Mouse (Mus musculus) cerebellum, postnatal 25 days (tissue): Measurements from ENCODE around the gene Fuom.
A peak's percentile ranks its signal among the peaks of the same experiment; 100 is the strongest.
"Not testable (repeated sequence)": the region's sequence is repeated elsewhere in the genome, so short reads cannot be mapped to it uniquely, and the experiment has no call there.

Experiments used
- DNase-seq, 2 experiments: peaks; one replicate each; pipeline ENCODE4 v3.0.0; 2021; ENCODE audit warnings: mixed read lengths in 2 of 2

The Fuom gene

DNA sequence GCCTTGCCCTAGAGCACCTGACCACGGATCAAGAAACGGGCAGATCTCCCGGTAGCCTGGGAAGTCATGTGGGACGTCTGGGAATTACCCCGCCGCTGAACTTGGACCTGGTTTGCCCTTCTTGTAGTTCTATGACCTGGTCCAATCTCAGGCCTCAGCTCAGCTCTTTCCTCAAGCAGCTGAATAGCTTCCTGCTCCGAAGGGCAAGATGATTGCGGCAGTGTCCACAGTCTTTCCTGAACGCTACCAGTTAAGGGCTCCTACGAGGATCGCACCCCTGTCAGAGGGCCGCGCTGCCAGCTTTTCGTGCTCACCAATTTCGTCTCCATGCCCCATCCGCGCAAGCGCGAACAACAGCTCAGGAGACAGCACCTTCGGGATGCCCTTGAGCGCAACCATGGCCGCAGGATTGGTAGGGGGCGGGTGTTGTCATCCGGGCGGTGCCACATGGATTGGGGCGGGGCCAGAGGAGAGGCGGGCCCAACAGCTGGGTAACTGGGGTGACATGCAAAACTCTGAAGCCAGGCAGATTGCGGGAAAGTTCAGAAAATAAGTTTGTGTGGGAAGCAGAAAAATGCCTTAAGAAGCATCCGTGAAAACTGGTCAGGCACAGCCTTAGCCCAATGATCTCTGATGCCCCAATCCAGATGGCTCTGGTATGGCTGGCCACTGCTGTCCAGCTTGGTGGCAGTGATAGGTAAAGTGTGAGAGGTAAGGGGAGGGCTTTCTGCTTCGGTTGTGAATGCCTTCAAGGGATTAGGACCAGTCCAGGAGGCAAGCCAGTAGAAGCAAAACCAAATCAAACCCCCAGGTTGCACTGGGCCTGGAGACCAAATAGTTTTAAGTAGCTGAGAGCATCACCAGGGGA lies at the start of gene Fuom:
Gene Fuom (minus strand): TSS at position 449 of the 868 bp plus-strand sequence.
- DNase-seq, result peak; percentile 85 to 89

DNA sequence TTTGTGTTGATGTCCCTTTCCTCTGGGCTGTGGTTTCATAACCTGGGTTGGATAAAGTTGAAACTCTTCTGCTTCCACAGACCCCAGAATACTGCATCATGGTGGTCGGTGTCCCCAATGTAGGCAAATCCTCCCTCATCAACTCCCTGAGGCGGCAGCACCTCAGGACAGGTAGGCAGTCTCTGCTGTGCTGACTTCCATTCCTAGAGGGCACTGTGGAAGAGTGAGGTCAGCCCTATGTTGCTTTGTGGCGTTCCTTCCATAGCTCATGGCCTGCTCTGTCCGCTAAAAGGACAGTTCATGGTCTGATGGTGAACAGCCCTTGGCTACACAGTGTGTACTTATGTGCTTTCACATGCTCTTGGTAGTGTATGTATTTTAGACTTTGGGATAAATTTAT lies 42.3 kb upstream of the Fuom start:
- DNase-seq, result peak in 1 of 2 experiments; percentile 19

GRCm38 (mm10) chr7:140141350-140141749 lies 39.1 kb upstream of the Fuom start:
- DNase-seq, result peak; percentile 72 to 84

GRCm38 (mm10) chr7:140138021-140138310 lies 35.7 kb upstream of the Fuom start:
- no peak for DNase-seq

GRCm38 (mm10) chr7:140137135-140138020 lies 35.1 kb upstream of the Fuom start, which contains the start of gene Mtg1:
Gene Mtg1, plus strand, starts transcription at chr7:140137564.
- DNase-seq, result peak; percentile 98 to 99

DNA sequence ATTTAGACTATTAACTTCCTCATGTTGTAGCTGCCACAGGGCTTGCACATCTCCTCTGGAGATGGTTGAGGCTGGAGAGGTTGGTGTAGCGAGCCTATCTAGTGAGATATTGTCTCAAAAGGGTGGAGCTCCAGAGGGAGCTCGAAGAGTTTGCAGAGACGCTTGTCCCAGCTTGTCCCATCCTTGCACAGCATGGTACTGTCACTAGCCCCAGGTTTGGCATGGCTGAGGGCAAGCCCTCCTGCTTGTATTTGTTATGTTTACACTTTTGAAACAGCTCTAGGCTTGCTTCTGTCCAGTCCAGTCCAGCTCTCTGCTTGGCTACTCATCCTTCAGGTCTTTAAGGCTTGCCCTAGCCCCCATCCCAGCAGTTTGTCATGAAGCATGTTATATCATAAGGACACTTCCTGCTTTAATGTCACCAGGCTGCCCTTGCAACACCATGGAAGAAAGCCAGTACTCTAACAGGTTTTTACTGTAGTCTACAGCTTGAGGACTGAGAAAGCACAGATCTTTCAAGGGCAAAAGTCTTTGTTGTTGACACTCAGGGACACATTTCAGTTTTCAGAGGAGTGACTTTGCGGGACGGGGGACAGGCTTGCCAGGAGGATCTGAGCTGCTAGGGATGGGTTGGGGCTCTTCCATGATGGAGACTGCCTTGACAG lies 33.0 kb upstream of the Fuom start:
- no peak for DNase-seq

- not testable (repeated sequence) for DNase-seq
Observed at GRCm38 (mm10) chr7:140134033-140134432, 31.8 kb upstream of the Fuom start.

DNA sequence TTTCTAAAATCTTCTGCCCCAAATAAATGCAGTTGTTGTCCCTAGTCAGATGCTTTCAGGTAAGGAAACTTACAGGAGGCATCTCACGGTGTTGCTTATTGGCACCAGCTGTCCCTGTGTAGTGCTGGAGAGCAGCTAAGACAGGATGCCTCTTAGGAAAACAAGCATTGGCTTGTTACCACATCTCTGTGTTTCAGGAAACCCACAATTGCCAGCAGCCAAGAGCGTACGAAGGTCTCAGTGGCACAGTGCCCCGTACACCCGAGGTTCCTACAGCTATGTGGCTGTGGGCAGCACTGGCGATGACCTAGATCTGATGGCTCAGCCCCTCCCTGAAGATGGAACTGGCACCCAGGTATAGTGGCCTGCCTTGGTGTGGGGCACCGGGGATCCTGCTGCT lies 29.9 kb upstream of the Fuom start:
- DNase-seq, result not testable (repeated sequence)

- DNase-seq, result no peak
Observed at GRCm38 (mm10) chr7:140127911-140128310, 25.7 kb upstream of the Fuom start.

- no peak for DNase-seq
Observed at GRCm38 (mm10) chr7:140126934-140127333, 24.7 kb upstream of the Fuom start.

DNA sequence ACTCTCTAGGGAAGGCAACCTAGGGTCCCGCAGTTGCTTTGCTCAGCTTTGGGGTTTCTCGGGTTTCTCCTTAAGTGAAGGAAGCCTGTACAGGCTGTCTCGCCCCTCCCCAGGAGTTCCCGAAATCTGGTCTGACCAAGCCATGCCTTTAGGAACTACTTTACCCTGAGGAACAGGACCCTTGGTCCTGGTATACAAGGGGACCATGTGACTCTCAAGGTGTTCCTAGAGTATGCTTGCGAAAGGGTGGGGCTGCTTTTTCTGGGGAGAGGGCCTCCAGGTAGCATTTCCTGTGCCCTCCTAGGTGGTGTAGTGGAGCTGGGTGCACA lies 23.7 kb upstream of the Fuom start:
- DNase-seq, result no peak

- DNase-seq, result peak; percentile 92 to 97
Observed at GRCm38 (mm10) chr7:140125278-140126021, 23.2 kb upstream of the Fuom start.

DNA sequence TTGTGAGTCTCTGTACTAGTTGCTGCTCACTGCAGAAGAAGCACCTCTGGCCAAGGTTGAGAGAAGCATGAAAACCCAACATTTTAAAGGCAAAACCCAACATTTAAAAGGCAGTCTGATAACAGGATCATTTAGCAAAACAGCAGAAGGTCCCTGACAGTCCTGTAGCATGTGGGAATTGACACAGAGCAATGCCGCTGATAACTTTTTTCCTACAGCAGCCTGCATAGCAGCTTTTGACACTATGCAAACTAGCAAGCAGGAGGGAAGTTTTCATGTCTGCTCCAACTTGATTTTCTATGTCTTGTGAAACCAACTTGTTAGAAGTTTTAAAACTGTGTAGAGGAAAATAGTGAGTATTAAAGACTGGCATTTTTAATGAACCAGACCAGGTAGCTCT lies 22.1 kb upstream of the Fuom start:
- no peak for DNase-seq

DNA sequence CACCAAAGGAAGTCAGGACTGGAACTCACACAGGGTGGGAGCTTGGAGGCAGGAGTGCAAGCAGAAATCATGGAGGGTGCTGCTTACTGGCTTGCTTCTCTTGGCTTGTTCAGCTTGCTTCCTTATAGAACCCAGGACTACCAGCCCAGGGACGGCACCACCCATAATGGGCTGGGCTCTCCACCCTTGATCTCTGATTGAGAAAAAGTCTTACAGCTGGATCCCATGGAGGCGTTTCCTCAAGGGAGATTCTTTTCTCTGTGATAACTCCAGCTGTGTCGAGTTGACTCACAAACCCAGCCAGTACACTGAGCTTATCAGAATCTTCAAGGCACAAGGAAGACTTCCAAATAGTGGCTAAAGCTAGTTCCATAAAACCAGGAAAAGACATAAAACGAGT lies 20.5 kb upstream of the Fuom start:
- DNase-seq, result no peak

DNA sequence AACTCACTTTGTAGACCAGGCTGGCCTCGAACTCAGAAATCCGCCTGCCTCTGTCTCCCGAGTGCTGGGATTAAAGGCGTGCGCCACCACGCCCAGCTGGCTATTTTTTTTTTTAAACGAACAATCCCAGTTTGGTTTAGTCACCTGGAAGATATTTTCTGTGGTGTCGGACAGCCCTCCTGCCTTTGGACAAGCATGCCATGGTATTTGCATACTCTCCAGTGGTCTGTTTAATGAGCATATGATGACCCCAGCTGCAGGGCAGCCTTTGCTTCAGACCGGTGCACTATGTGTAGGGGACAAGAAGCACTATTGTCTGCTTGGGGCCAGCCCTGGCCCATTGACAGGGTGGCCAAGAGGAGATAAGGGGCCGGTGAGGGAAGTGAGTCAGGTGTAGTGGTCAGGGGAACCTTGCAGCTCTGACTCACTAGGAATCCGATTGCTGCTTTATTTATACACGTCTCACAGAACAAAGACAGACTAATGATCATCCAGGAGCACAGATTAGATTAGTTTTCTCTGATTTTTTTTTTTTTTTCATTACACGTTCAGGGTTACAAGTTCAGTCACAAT lies 19.2 kb upstream of the Fuom start:
- DNase-seq, result no peak

GRCm38 (mm10) chr7:140120484-140120883 lies 18.2 kb upstream of the Fuom start:
- no peak for DNase-seq

DNA sequence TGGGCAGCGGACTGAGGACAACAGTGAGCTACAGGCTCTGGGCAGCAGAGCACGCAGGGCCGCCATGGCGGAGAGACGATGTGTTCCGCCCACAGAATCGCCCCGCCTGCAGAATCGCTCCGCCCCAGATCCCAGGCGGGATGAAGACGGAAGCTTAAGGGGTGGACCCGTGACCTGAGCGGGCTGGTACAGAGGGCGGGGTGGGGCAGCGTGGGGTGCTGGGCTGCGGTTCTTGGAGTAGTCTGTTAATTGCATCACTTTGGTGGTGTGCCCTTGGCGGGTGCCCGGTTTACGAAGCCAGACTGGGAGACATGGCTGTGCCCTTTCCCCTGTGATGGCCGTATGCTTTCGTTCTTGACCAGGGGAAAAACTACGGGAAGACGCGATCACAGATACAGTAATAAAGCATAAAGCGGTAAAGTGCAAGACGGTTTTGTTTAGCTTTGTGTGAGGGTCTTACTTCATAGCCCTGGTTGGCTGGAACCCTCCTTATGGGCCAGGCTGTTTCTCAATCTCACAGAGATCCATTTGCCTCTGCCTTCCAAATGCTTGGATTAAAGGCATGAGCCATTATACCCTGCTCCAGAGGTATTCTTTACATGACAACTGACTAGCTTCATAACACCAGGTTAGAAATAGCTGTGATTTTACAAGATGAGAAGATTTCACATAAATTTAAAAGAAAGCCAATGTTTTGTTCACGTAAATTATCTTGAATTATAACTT lies 14.3 kb upstream of the Fuom start, which contains the start of gene Echs1:
Gene Echs1 (minus strand): TSS at position 148 of the 726 bp plus-strand sequence.
- peak; percentile 86 to 92 for DNase-seq

DNA sequence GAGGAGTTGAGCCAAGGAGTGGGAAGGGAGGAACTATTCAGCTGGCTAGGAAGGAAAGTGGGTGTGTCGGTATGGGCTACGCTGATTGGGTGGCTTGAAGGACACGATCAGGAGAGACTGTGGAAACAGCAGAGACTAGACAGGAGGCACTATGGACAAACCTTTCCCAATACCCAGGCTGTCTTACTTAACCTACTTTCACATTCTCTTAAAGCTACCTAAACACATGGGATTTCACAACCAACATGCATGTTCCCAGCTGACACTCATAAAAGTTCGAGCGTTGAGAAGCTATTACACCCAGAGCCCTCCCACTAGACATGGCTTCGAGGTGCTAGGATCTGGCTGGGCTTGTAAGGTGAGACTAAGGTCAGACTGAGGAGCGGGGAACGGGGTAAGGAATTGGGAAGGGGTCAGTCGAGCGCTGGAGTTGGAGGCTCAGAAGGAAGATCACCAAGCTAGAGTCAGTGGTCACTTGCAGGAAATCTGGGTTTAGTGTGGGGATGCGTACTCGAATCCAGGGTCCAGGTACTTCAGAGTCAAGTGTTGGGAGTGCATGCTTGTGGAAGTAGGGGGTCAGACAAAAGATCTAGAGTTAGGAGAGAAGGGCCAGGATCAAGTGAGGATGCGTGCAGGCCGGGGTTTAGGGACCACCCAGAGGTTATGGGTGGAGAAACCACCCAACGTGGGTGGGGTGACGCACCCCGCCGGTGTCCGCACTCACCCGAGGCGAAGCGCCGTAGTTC lies 13.5 kb upstream of the Fuom start, which contains the start of gene Paox:
Gene Paox (plus strand): TSS at position 217 of the 746 bp plus-strand sequence.
- peak in 1 of 2 experiments; percentile 36 for DNase-seq

DNA sequence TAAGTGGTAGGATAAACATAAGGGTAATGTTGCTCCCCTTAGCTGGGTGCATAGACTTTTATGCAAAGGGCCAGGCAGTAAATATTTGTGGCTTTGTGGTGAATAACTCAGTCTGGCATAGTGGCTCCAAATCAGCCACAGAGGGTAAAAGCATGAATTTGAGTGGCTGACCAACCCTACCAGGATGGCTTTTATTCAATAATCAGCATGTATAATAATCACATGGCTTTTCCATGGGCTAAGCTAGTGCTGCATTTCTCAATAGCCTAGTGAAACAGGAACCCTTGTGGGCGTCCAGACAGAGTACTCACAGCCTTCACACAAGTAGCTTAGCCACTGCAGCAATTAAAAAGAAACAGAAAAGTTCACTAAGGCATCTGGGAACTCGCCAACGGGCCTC lies 9.7 kb upstream of the Fuom start:
- DNase-seq, result no peak

GRCm38 (mm10) chr7:140104009-140104408 lies 1.8 kb upstream of the Fuom start:
- no peak for DNase-seq

GRCm38 (mm10) chr7:140101498-140101897 lies 743 bp downstream of the Fuom start:
- peak in 1 of 2 experiments; percentile 44 for DNase-seq
